Mouse (Mus musculus) intestine, postnatal 0 days (tissue): ENCODE data around the gene Gm10644. TPM values are rescaled to one million over a fixed set of nuclear protein-coding genes. Genes with fewer than 3 reads are reported as not detected.

Source experiments
- ATAC-seq: fragments of 200-750 bp; cut with Nextera tagmentation; 2 replicates; pipeline ENCODE4 v1.8.0; 2017; ENCODE audit warnings: mild to moderate bottlenecking, moderate TSS enrichment, moderate library complexity
- H3K27ac ChIP-seq: fragments of 300-500 bp; sonication (generic); 2 replicates; pipeline ENCODE4 v1.5.1; 2014; ENCODE audit warnings: mild to moderate bottlenecking, low read depth, low read length, moderate library complexity
- H3K27me3 ChIP-seq: fragments of 300-500 bp; sonication (generic); replicated peaks from 2 replicates; pipeline ENCODE4 v1.6.1; 2014; ENCODE audit warnings: low read length, mixed read lengths; ENCODE audit not compliant: control insufficient read depth, insufficient read depth
- H3K36me3 ChIP-seq: fragments of 300-500 bp; sonication (generic); 2 replicates; pipeline ENCODE4 v1.6.1; 2014; ENCODE audit warnings: mild to moderate bottlenecking, moderate library complexity; ENCODE audit not compliant: control insufficient read depth, insufficient read depth
- H3K4me1 ChIP-seq: fragments of 300-500 bp; sonication (generic); replicated peaks from 2 replicates; pipeline ENCODE4 v1.6.1; 2014; ENCODE audit warnings: antibody characterized with exemption, low read length, mixed read lengths; ENCODE audit not compliant: control insufficient read depth, insufficient read depth
- H3K4me2 ChIP-seq: fragments of 300-500 bp; sonication (generic); replicated peaks from 2 replicates; pipeline ENCODE4 v1.6.1; 2014; ENCODE audit warnings: low read depth, mild to moderate bottlenecking, moderate library complexity
- H3K4me3 ChIP-seq: fragments of 300-500 bp; sonication (generic); 2 replicates; pipeline ENCODE4 v1.5.1; 2014; ENCODE audit warnings: low read depth, low read length
- H3K9ac ChIP-seq: fragments of 300-500 bp; sonication (generic); 2 replicates; pipeline ENCODE4 v1.6.1; 2014; ENCODE audit warnings: mild to moderate bottlenecking, low read depth, low read length
- H3K9me3 ChIP-seq: fragments of 300-500 bp; sonication (generic); 2 replicates; pipeline ENCODE4 v1.6.1; 2016; ENCODE audit warnings: mixed run types; ENCODE audit not compliant: control insufficient read depth
- CTCF ChIP-seq: sonication (generic); IDR thresholded peaks from 2 replicates; pipeline ENCODE4 v1.5.1; 2016; ENCODE audit warnings: low read depth, mild to moderate bottlenecking, control low read depth, antibody characterized with exemption, moderate library complexity
- WGBS: fragments of 180-500 bp; shearing (Covaris S2); extraction: QIAGEN DNeasy Blood & Tissue Kit; methylation state at CpG from one replicate; pipeline ENCODE4 v1.1.7; 2014; 5-methylcytosine and 5-hydroxymethylcytosine counted together
- polyA plus RNA-seq: library from polyadenylated mRNA; unstranded; fragments of >200 nt; fragmentation: Nextera tagmentation; extraction: Ambion mirVana; gene quantifications from 2 replicates; pipeline ENCODE4 v1.2.1, GENCODE M21; 2015

Gm10644 gene
- polyA plus RNA-seq, 1 experiment from 2014 or later: 0.12 TPM

- Histone ChIP-seq H3K27ac (no peak overlapping the region), H3K4me2 (no peak overlapping the region), H3K9me3 (no peaks in the 10 kb centered on the region), H3K9ac (no peak overlapping the region), H3K4me1 (no peaks in the 10 kb centered on the region), H3K27me3 (no peaks in the 10 kb centered on the region), H3K4me3 (no peak overlapping the region), H3K36me3 (no peaks in the 10 kb centered on the region)
- no peak for TF ChIP-seq CTCF
- ATAC-seq: no peak
- WGBS: 65% methylated on average over 3 of the region's 3 CpGs
These were observed 9.5 kb downstream of the Gm10644 start for GRCm38 (mm10) chr8:83945540-83945939.

DNA sequence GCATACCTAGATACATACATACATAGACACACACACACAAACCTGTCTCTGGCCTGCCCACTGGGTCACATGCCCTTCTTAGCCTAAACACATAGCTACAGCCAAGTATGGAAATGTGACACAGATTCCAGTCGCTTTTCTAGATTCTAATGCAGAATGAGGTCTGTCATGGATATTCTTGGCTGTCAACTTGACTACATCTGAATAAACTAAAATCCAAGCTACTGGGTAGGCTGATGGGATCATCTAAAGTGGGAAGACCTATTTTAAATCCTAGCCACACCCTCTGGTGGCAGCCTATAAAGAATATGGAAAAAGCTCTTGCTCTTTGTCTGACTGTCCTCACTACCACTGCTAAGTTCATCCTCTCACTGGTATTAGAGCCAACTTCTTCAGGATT lies 12.6 kb downstream of the Gm10644 start:
- ATAC-seq: no peak
- Histone ChIP-seq H3K4me2 (no peak overlapping the region), H3K27me3 (no peaks in the 10 kb centered on the region), H3K4me3 (no peak overlapping the region), H3K4me1 (no peaks in the 10 kb centered on the region), H3K27ac (no peak overlapping the region), H3K36me3 (no peaks in the 10 kb centered on the region; the same call in 1 of the 2 replicates), H3K9me3 (no peaks in the 10 kb centered on the region), H3K9ac (no peak overlapping the region)
- WGBS: 72% methylated on average over 1 of the region's 1 CpGs
- no peak for TF ChIP-seq CTCF

GRCm38 (mm10) chr8:83941066-83941677 lies 13.8 kb downstream of the Gm10644 start:
- no peak for TF ChIP-seq CTCF
- Histone ChIP-seq H3K4me2 (no peak overlapping the region), H3K9me3 (no peaks in the 10 kb centered on the region), H3K27me3 (no peaks in the 10 kb centered on the region), H3K4me1 (no peaks in the 10 kb centered on the region), H3K27ac (no peak overlapping the region), H3K36me3 (peaks cover 2% of the 10 kb centered on the region; the same call in 1 of the 2 replicates), H3K4me3 (no peak overlapping the region), H3K9ac (no peak overlapping the region)
- 68% methylated on average over 6 of the region's 6 CpGs for WGBS
- no peak for ATAC-seq

DNA sequence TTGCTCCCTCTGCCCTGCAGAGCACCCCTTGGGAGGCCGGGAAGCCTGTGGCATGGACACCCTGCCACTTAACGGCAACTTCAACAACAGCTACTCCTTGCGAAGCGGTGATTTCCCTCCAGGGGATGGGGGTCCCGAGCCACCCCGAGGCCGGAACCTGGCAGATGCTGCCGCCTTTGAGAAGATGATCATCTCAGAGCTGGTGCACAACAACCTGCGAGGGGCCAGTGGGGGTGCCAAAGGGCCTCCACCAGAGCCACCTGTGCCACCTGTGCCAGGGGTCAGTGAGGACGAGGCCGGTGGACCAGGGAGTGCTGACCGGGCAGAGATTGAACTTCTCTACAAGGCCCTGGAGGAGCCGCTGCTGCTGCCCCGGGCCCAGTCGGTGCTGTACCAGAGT lies 16.7 kb downstream of the Gm10644 start:
- Histone ChIP-seq H3K9ac (no peak overlapping the region), H3K27me3 (no peaks in the 10 kb centered on the region), H3K4me3 (no peak overlapping the region), H3K27ac (no peak overlapping the region), H3K36me3 (peaks cover 22% of the 10 kb centered on the region; the same call in 1 of the 2 replicates), H3K9me3 (no peaks in the 10 kb centered on the region), H3K4me2 (no peak overlapping the region), H3K4me1 (no peaks in the 10 kb centered on the region)
- ATAC-seq: no peak
- WGBS: 93% methylated on average over 13 of the region's 15 CpGs
- TF ChIP-seq CTCF: no peak

GRCm38 (mm10) chr8:83937645-83938044 lies 17.4 kb downstream of the Gm10644 start:
- peaks cover 24% of the 10 kb centered on the region; the same call in 1 of the 2 replicates for H3K36me3 ChIP-seq
- H3K27ac ChIP-seq: no peak overlapping the region
- H3K4me2 ChIP-seq: no peak overlapping the region
- no peak overlapping the region for H3K4me3 ChIP-seq
- H3K4me1 ChIP-seq: no peaks in the 10 kb centered on the region
- no peak overlapping the region for H3K9ac ChIP-seq
- H3K27me3 ChIP-seq: no peaks in the 10 kb centered on the region
- WGBS: 88% methylated on average over 7 of the region's 7 CpGs
- no peak for ATAC-seq
- no peaks in the 10 kb centered on the region for H3K9me3 ChIP-seq
- TF ChIP-seq CTCF: no peak

- TF ChIP-seq CTCF: no peak
- 94% methylated on average over 8 of the region's 8 CpGs for WGBS
- Histone ChIP-seq H3K9me3 (no peaks in the 10 kb centered on the region), H3K4me3 (no peak overlapping the region), H3K36me3 (peaks cover 33% of the 10 kb centered on the region; the same call in 1 of the 2 replicates), H3K4me2 (no peak overlapping the region), H3K4me1 (no peaks in the 10 kb centered on the region), H3K27me3 (no peaks in the 10 kb centered on the region), H3K27ac (no peak overlapping the region), H3K9ac (no peak overlapping the region)
- no peak for ATAC-seq
These were observed 19.6 kb downstream of the Gm10644 start for GRCm38 (mm10) chr8:83935435-83935834.
